Mouse (Mus musculus): Measurements from ENCODE around the gene Naa16.

GRCm38 (mm10) chr14:79299796-79300195, 90.8 kb downstream of the Naa16 start:
- TF ChIP-seq POLR2A (IDR thresholded peaks at IDR 0.05; ENCODE audit: control insufficient read depth, low read depth, low read length) (no peak), CTCF (IDR thresholded peaks at IDR 0.05; ENCODE audit: control insufficient read depth, insufficient read depth, insufficient replicate concordance, low read depth, low read length) (no peak)

Measured in testis, adult 2 months (tissue).